Mouse (Mus musculus) kidney, embryonic 14.5 days (tissue): ENCODE measurements at regions not wholly inside any gene's neighbourhood (a gene's known extent, or its start where the extent isn't known, plus 50 kb on each side); places are given as distances from the start of the nearest gene placed in this dataset.
A peak's percentile ranks its signal among the peaks of the same experiment; 100 is the strongest.

Source experiments
- ATAC-seq: fragments of 200-750 bp; cut with Nextera tagmentation; 2 replicates; pipeline ENCODE4 v1.8.0; 2017; ENCODE audit warnings: moderate number of reproducible peaks, mild to moderate bottlenecking, moderate TSS enrichment, moderate library complexity; ENCODE audit not compliant: low FRiP score, low TSS enrichment
- H3K27ac ChIP-seq: fragments of 300-500 bp; sonication (generic); 2 replicates; pipeline ENCODE4 v1.5.1; 2014; ENCODE audit warnings: low read depth, mild to moderate bottlenecking, low read length, moderate library complexity, mixed read lengths
- H3K27me3 ChIP-seq: fragments of 300-500 bp; sonication (generic); 2 replicates; pipeline ENCODE4 v1.6.1; 2014; ENCODE audit warnings: mild to moderate bottlenecking, low read length; ENCODE audit not compliant: control insufficient read depth, insufficient read depth
- H3K36me3 ChIP-seq: fragments of 300-500 bp; sonication (generic); 2 replicates; pipeline ENCODE4 v1.6.1; 2014; ENCODE audit warnings: low read length, mixed read lengths; ENCODE audit not compliant: control insufficient read depth, insufficient read depth
- H3K4me1 ChIP-seq: fragments of 300-500 bp; sonication (generic); 2 replicates; pipeline ENCODE4 v1.6.1; 2014; ENCODE audit warnings: low read length, mixed read lengths; ENCODE audit not compliant: control insufficient read depth, insufficient read depth
- H3K4me2 ChIP-seq: fragments of 300-500 bp; sonication (generic); replicated peaks from 2 replicates; pipeline ENCODE4 v1.6.1; 2014; ENCODE audit warnings: low read depth, mild to moderate bottlenecking, low read length
- H3K4me3 ChIP-seq: fragments of 300-500 bp; sonication (generic); 2 replicates; pipeline ENCODE4 v1.5.1; 2014; ENCODE audit warnings: mild to moderate bottlenecking, low read length
- H3K9ac ChIP-seq: fragments of 300-500 bp; sonication (generic); 2 replicates; pipeline ENCODE4 v1.6.1; 2014; ENCODE audit warnings: low read depth, mild to moderate bottlenecking, low read length, moderate library complexity
- H3K9me3 ChIP-seq: fragments of 300-500 bp; sonication (generic); 2 replicates; pipeline ENCODE4 v1.6.1; 2016; ENCODE audit warnings: low read length; ENCODE audit not compliant: control insufficient read depth
- WGBS: fragments of 180-500 bp; shearing (Covaris S2); extraction: QIAGEN DNeasy Blood & Tissue Kit; methylation state at CpG from one replicate; pipeline ENCODE4 v1.1.7; 2014; 5-methylcytosine and 5-hydroxymethylcytosine counted together

DNA sequence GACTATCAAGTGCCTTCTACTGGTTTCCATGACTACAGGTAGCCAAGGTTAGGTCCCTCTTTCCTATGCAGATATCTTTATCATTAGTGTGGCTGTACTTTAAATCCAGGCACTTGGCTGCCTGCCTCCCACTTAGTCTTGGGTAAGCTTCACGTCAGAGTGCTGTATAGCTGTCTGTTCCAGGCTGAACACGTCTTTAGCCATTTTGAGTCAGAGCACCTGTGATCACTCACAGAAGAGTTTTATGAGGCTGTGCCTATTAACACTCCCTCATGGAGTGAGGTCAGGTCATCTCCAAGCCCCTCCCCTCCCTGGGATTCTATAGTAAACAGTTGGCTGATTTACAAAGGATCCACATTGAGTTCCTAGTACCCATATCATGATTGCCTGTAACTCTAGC, 322.0 kb downstream of the Rps6kc1 start:
- Histone ChIP-seq H3K4me3 (no peak overlapping the region), H3K36me3 (no peaks in the 10 kb centered on the region), H3K9me3 (no peaks in the 10 kb centered on the region), H3K4me1 (no peaks in the 10 kb centered on the region), H3K27me3 (no peaks in the 10 kb centered on the region), H3K9ac (no peak overlapping the region), H3K27ac (no peak overlapping the region), H3K4me2 (no peak overlapping the region)
- 13% methylated on average over 2 of the region's 2 CpGs for WGBS
- ATAC-seq: peak; percentile 87

DNA sequence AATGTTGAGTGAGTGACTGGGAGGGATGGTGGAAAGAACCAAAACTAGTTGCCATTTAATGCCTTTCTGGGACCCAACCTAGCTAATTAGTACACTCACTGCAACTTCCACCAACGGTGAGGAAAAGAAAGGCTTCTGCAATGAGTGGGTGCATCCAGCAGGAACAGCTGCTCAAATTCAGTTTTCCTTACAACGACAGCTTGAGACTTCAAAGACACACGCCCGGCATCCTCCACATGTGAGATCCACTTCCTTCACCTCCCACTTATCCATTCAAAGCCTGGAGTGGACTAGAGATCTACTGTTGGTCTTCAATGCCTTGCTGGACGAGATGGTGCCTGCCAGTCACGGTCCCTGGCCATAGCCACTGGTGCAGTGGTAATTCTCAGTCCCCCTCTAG, 328.3 kb downstream of the Rps6kc1 start:
- Histone ChIP-seq H3K4me1 (0 out of 2 replicates have a peak, but pooled peaks cover 6% of the 10 kb centered on the region), H3K27me3 (no peaks in the 10 kb centered on the region), H3K9me3 (no peaks in the 10 kb centered on the region), H3K27ac (no peak overlapping the region), H3K36me3 (no peaks in the 10 kb centered on the region), H3K4me3 (no peak overlapping the region), H3K4me2 (no peak overlapping the region), H3K9ac (no peak overlapping the region)
- 40% methylated on average over 6 of the region's 6 CpGs for WGBS
- no peak for ATAC-seq

DNA sequence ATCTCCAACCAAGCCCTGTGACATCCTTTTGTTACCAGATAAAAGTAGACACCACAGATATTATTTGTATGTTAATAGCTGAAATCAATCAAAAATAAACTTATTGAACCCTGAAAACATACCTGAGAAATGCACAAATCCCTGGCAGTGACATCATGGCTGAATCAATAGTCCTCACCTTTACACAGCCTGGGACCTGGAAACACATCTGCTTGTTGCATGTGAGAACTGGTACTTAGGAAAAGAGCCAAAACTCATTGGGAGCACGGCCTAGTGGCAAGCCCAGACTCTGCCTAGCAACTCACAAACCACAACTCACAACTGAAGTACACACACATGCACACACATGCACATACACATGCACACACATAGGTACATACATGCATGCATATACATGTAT, 330.9 kb downstream of the Rps6kc1 start:
- no peaks in the 10 kb centered on the region for H3K36me3 ChIP-seq
- H3K9me3 ChIP-seq: no peaks in the 10 kb centered on the region
- H3K9ac ChIP-seq: no peak overlapping the region
- H3K27ac ChIP-seq: no peak overlapping the region
- 90% methylated on average over 1 of the region's 1 CpGs for WGBS
- no peak for ATAC-seq
- H3K4me1 ChIP-seq: 0 out of 2 replicates have a peak, but pooled peaks cover 6% of the 10 kb centered on the region
- H3K27me3 ChIP-seq: no peaks in the 10 kb centered on the region
- no peak overlapping the region for H3K4me2 ChIP-seq
- H3K4me3 ChIP-seq: no peak overlapping the region

DNA sequence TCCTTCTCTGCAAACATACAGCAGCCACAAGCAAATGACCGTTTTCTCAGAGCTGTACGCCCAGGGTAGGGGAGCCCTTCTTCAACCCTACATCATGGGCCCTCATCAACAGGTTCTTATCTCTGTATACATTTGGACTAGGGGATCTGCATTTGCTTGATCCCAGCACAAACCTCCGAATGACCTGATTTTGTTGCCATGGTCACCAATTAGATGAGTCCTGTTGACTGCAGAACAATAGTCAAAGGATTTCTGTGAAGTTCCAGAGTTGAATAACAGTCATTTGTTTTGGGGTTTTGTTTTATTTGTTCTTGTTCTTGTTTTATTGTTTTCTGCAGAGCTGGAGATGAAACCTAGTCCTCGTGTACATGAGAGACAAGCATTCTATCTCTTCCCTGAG, 340.6 kb downstream of the Rps6kc1 start:
- no peak for ATAC-seq
- Histone ChIP-seq H3K9me3 (no peaks in the 10 kb centered on the region), H3K4me2 (no peak overlapping the region), H3K36me3 (no peaks in the 10 kb centered on the region), H3K27ac (no peak overlapping the region), H3K27me3 (no peaks in the 10 kb centered on the region), H3K4me1 (no peaks in the 10 kb centered on the region), H3K9ac (no peak overlapping the region), H3K4me3 (no peak overlapping the region)
- 78% methylated on average over 4 of the region's 4 CpGs for WGBS

DNA sequence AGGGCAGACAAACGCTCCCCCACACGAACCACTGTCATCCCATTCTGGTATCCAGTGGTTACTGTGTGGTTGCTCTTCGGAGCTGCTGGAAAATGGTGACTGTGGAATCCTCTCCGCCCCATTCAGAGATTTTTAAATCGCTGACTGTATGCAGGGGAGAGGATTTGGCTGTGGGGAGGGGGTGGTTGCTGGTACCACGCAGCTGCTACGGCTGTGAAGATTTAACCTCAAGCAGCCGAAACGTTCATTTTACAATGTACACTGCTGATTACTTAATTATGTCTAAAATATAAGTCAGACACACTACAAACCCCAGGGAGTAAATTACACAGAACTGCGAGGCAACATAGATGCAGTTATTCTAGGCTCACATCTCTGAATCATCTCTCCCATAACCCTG, 341.0 kb downstream of the Rps6kc1 start:
- H3K4me1 ChIP-seq: no peaks in the 10 kb centered on the region
- H3K27ac ChIP-seq: no peak overlapping the region
- 80% methylated on average over 10 of the region's 10 CpGs for WGBS
- H3K27me3 ChIP-seq: no peaks in the 10 kb centered on the region
- no peak for ATAC-seq
- no peaks in the 10 kb centered on the region for H3K9me3 ChIP-seq
- H3K36me3 ChIP-seq: no peaks in the 10 kb centered on the region
- H3K9ac ChIP-seq: no peak overlapping the region
- H3K4me3 ChIP-seq: no peak overlapping the region
- H3K4me2 ChIP-seq: no peak overlapping the region

DNA sequence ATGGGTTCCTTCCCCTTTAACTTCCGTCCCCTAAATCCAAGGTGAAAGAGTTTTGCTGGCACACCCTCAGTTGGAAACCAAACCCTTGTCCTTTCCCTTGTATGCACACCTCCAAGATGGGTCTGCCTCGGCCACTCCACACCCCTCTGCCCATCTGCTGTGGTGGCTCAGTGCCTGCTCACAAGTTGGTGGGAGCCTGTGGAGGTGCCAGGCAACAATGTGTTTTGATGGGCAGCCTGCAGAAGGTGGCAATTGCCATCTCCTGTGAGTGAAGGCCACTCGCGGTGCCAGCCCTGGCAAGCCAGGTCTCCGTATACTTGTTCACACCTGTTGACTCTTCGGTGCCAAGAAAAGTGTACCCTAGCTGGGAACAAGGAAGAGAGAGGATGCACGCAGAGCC, 344.8 kb downstream of the Rps6kc1 start:
- Histone ChIP-seq H3K27ac (no peak overlapping the region), H3K27me3 (no peaks in the 10 kb centered on the region), H3K4me2 (no peak overlapping the region), H3K9me3 (no peaks in the 10 kb centered on the region), H3K9ac (no peak overlapping the region), H3K4me1 (no peaks in the 10 kb centered on the region), H3K36me3 (no peaks in the 10 kb centered on the region), H3K4me3 (no peak overlapping the region)
- no peak for ATAC-seq
- WGBS: 92% methylated on average over 7 of the region's 7 CpGs

DNA sequence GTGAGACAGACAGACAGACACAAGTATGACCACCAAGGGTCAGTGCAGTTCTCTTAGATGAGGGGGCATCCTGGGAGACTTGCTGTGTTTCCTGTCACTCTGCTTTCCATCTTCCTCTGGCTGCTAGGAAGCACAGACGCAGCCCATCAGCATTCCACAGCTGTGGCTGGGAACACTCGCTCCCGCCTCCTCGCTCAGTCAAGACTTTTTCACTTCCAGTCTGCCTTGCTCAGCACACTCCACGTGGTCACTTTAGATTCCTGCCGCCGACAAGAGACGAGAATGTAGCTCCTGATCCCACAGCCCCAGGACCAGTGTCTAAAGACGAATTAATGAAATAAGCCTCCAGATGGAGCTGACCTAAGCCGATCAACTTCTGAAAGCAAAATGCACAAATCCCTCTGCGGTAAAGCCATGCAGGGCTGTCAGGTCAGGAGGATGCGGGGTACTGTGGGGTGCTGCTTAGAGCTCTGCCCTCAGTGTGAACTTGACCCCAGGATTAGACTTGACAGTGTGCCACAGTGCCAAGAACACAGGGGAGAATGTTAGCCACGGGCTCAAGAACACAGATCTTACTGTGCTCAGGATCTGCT, 348.6 kb downstream of the Rps6kc1 start:
- no peaks in the 10 kb centered on the region for H3K27me3 ChIP-seq
- no peak overlapping the region for H3K9ac ChIP-seq
- H3K4me2 ChIP-seq: no peak overlapping the region
- no peaks in the 10 kb centered on the region for H3K9me3 ChIP-seq
- no peak overlapping the region for H3K27ac ChIP-seq
- ATAC-seq: no peak
- WGBS: 56% methylated on average over 13 of the region's 13 CpGs
- H3K4me3 ChIP-seq: no peak overlapping the region
- H3K36me3 ChIP-seq: no peaks in the 10 kb centered on the region
- H3K4me1 ChIP-seq: no peaks in the 10 kb centered on the region

DNA sequence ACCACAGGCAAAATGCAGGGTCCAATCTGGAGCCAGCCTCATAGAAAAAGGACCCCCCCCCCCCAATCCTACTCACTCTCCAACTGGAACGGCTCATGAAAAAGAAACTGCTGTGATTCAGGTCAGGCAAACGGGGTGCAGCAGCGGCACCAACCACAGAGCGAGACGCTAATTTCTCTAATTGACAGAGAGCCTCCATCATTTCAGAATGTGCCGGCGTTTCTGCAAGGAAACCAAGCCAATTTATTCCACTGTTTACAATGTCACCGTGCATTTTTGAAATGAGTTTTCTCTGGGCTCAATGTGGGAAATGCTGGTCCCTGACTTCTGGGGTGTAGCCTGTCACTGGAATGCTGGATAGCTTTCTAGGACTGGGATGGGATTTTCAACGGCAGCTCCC, 351.5 kb downstream of the Rps6kc1 start:
- Histone ChIP-seq H3K9ac (no peak overlapping the region), H3K36me3 (no peaks in the 10 kb centered on the region), H3K4me3 (no peak overlapping the region), H3K27me3 (no peaks in the 10 kb centered on the region), H3K27ac (no peak overlapping the region), H3K4me2 (no peak overlapping the region), H3K9me3 (no peaks in the 10 kb centered on the region), H3K4me1 (no peaks in the 10 kb centered on the region)
- no peak for ATAC-seq
- 82% methylated on average over 9 of the region's 9 CpGs for WGBS

DNA sequence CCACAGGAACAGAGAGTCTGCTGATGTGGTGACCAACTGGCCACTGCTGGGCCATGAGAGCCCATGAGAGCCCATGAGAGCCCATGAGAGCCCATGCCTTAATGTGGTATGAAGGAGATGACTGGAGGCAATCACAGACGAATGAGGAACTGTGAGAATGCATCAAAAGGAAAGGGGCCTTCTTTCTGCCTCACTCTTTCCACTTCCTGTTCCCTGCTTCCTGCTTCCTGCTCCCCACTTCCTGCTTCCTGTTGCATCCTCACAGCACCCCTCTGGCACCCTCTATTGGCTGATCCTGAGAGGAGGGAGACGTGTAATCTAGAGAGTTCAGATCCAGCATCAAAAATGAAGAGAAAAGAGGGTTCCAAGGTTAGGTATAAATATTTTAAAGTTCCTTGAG, 369.7 kb downstream of the Rps6kc1 start:
- Histone ChIP-seq H3K4me2 (no peak overlapping the region), H3K9ac (no peak overlapping the region), H3K36me3 (no peaks in the 10 kb centered on the region), H3K4me3 (no peak overlapping the region), H3K9me3 (no peaks in the 10 kb centered on the region), H3K27me3 (no peaks in the 10 kb centered on the region), H3K4me1 (no peaks in the 10 kb centered on the region), H3K27ac (no peak overlapping the region)
- no peak for ATAC-seq
- 59% methylated on average over 2 of the region's 2 CpGs for WGBS
